Comparison of ENCODE assay signal across 8 mouse cellular contexts in genomic region chr9:20972141-20972992, GRCm38 (mm10). TPM values are rescaled to one million over a fixed set of nuclear protein-coding genes. Genes with fewer than 3 reads are reported as not detected.
A peak's percentile ranks its signal among the peaks of the same experiment; 100 is the strongest.
DNase-seq lines count a peak whose midpoint lies in the region; ATAC-seq and TF ChIP-seq lines count a peak whose summit lies in the region.

No protein-coding gene starts in this region.

- H3K4me3 ChIP-seq in lung, adult 2 months (replicated peaks; ENCODE audit: extremely low read depth, low read depth, low read length), result peak overlapping the region; percentile 21
- no peak overlapping the region for H3K4me3 ChIP-seq in forebrain, embryonic 11.5 days (ENCODE audit: low read depth, low read length)
- H3K4me3 ChIP-seq in heart, embryonic 13.5 days, result peak overlapping the region; percentile 26
- 0 out of 2 replicates have a peak overlapping the region, but pooled peaks have one; percentile 1 for H3K4me3 ChIP-seq in kidney, postnatal 0 days (replicated peaks; ENCODE audit: low read depth, low read length)
- peak overlapping the region; percentile 83 for H3K4me3 ChIP-seq in limb, embryonic 13.5 days
- no peak overlapping the region for H3K4me3 ChIP-seq in neural tube, embryonic 15.5 days (replicated peaks)
- no peak overlapping the region for H3K4me3 ChIP-seq in thymus, adult 2 months (ENCODE audit: control insufficient read depth, insufficient read depth, low read length)

- peak; percentile 51 for DNase-seq in lung, adult 2 months
- DNase-seq in lung, postnatal 25 days (ENCODE audit: low spot score), result no peak
- peak; percentile 53 for DNase-seq in forebrain, embryonic 11.5 days (ENCODE audit: low spot score)
- DNase-seq in kidney, postnatal 0 days (ENCODE audit: low spot score), result peak; percentile 81
- no peak for DNase-seq in thymus, adult 2 months

- no peaks in the 10 kb centered on the region for H3K9me3 ChIP-seq in forebrain, embryonic 11.5 days (ENCODE audit: control insufficient read depth, low read length)
- no peaks in the 10 kb centered on the region for H3K9me3 ChIP-seq in heart, embryonic 13.5 days
- H3K9me3 ChIP-seq in kidney, postnatal 0 days (replicated peaks; ENCODE audit: low read length), result no peaks in the 10 kb centered on the region
- H3K9me3 ChIP-seq in limb, embryonic 13.5 days, result no peaks in the 10 kb centered on the region
- no peaks in the 10 kb centered on the region for H3K9me3 ChIP-seq in neural tube, embryonic 15.5 days (replicated peaks)

- H3K27me3 ChIP-seq in forebrain, embryonic 11.5 days (ENCODE audit: control insufficient read depth, insufficient read depth, low read length), result no peaks in the 10 kb centered on the region
- no peaks in the 10 kb centered on the region for H3K27me3 ChIP-seq in heart, embryonic 13.5 days (replicated peaks)
- no peaks in the 10 kb centered on the region for H3K27me3 ChIP-seq in kidney, postnatal 0 days (ENCODE audit: insufficient read depth, low read length)
- no peaks in the 10 kb centered on the region for H3K27me3 ChIP-seq in limb, embryonic 13.5 days
- H3K27me3 ChIP-seq in neural tube, embryonic 15.5 days (replicated peaks), result no peaks in the 10 kb centered on the region
- no peaks in the 10 kb centered on the region for H3K27me3 ChIP-seq in thymus, adult 2 months (ENCODE audit: control insufficient read depth, insufficient read depth, low read length)

- ATAC-seq in forebrain, embryonic 11.5 days (replicated peaks; ENCODE audit: low FRiP score), result no peak
- no peak for ATAC-seq in heart, embryonic 13.5 days (ENCODE audit: extremely low read depth, insufficient number of reproducible peaks, low FRiP score, low TSS enrichment)
- peak; percentile 30 for ATAC-seq in kidney, postnatal 0 days (replicated peaks; ENCODE audit: low FRiP score, low read depth)
- ATAC-seq in limb, embryonic 13.5 days (ENCODE audit: low FRiP score, low read depth), result peak; percentile 66
- ATAC-seq in neural tube, embryonic 15.5 days (ENCODE audit: low FRiP score), result peak; percentile 3; the same call in 1 of the 2 replicates

- no peak for TF ChIP-seq POLR2A in lung, adult 2 months (IDR thresholded peaks at IDR 0.05; ENCODE audit: borderline replicate concordance, extremely low read depth, low read depth, low read length)
- TF ChIP-seq POLR2A in thymus, adult 2 months (IDR thresholded peaks at IDR 0.05; ENCODE audit: control insufficient read depth, extremely low read depth, insufficient read depth, low read length, poor library complexity), result no peak

- H3K4me2 ChIP-seq in forebrain, embryonic 11.5 days (ENCODE audit: low read depth, low read length, severe bottlenecking), result peak overlapping the region; percentile 15; the same call in 1 of the 2 replicates
- peak overlapping the region; percentile 76 for H3K4me2 ChIP-seq in heart, embryonic 13.5 days
- peak overlapping the region; percentile 85 for H3K4me2 ChIP-seq in kidney, postnatal 0 days (ENCODE audit: low read length)
- peak overlapping the region; percentile 95 for H3K4me2 ChIP-seq in limb, embryonic 13.5 days (replicated peaks)
- H3K4me2 ChIP-seq in neural tube, embryonic 15.5 days, result peak overlapping the region; percentile 99

- no peak for TF ChIP-seq CTCF in lung, adult 2 months (IDR thresholded peaks at IDR 0.05; ENCODE audit: insufficient read depth, low read length)
- no peak for TF ChIP-seq CTCF in kidney, postnatal 0 days (IDR thresholded peaks at IDR 0.05; ENCODE audit: low read depth)
- no peak for TF ChIP-seq CTCF in thymus, adult 2 months (IDR thresholded peaks at IDR 0.05; ENCODE audit: borderline replicate concordance, control insufficient read depth, extremely low read depth, insufficient read depth, low read length, poor library complexity)

- H3K27ac ChIP-seq in forebrain, embryonic 11.5 days (ENCODE audit: low read depth, low read length), result peak overlapping the region; percentile 19; the same call in 1 of the 2 replicates
- peak overlapping the region; percentile 76 for H3K27ac ChIP-seq in heart, embryonic 13.5 days (replicated peaks)
- peak overlapping the region; percentile 92 for H3K27ac ChIP-seq in kidney, postnatal 0 days
- H3K27ac ChIP-seq in limb, embryonic 13.5 days, result peak overlapping the region; percentile 96
- H3K27ac ChIP-seq in neural tube, embryonic 15.5 days (replicated peaks), result peak overlapping the region; percentile 45
- H3K27ac ChIP-seq in thymus, adult 2 months (ENCODE audit: control insufficient read depth, insufficient read depth, low read length), result no peak overlapping the region

- peaks cover 21% of the 10 kb centered on the region for H3K4me1 ChIP-seq in lung, adult 2 months (ENCODE audit: control insufficient read depth, insufficient read depth, low read length)
- peaks cover 7% of the 10 kb centered on the region; the same call in 1 of the 2 replicates for H3K4me1 ChIP-seq in forebrain, embryonic 11.5 days (replicated peaks; ENCODE audit: control insufficient read depth, insufficient read depth, low read length)
- peaks cover 47% of the 10 kb centered on the region for H3K4me1 ChIP-seq in heart, embryonic 13.5 days
- peaks cover 32% of the 10 kb centered on the region for H3K4me1 ChIP-seq in kidney, postnatal 0 days (replicated peaks; ENCODE audit: insufficient read depth, low read length)
- peaks cover 60% of the 10 kb centered on the region for H3K4me1 ChIP-seq in limb, embryonic 13.5 days
- H3K4me1 ChIP-seq in neural tube, embryonic 15.5 days, result peaks cover 46% of the 10 kb centered on the region
- peaks cover 11% of the 10 kb centered on the region for H3K4me1 ChIP-seq in thymus, adult 2 months (replicated peaks; ENCODE audit: control insufficient read depth, insufficient read depth, low read length)

- H3K36me3 ChIP-seq in forebrain, embryonic 11.5 days (ENCODE audit: control insufficient read depth, insufficient read depth, low read length), result peaks cover 2% of the 10 kb centered on the region; the same call in 1 of the 2 replicates
- peaks cover 36% of the 10 kb centered on the region for H3K36me3 ChIP-seq in heart, embryonic 13.5 days
- peaks cover 14% of the 10 kb centered on the region for H3K36me3 ChIP-seq in kidney, postnatal 0 days (ENCODE audit: insufficient read depth, low read length)
- peaks cover 34% of the 10 kb centered on the region for H3K36me3 ChIP-seq in limb, embryonic 13.5 days
- H3K36me3 ChIP-seq in neural tube, embryonic 15.5 days, result peaks cover 5% of the 10 kb centered on the region; the same call in 1 of the 2 replicates
- H3K36me3 ChIP-seq in thymus, adult 2 months (ENCODE audit: control insufficient read depth, insufficient read depth, low read length), result no peaks in the 10 kb centered on the region

- H3K9ac ChIP-seq in forebrain, embryonic 11.5 days (ENCODE audit: low read length), result peak overlapping the region; percentile 46
- peak overlapping the region; percentile 73 for H3K9ac ChIP-seq in heart, embryonic 13.5 days
- H3K9ac ChIP-seq in kidney, postnatal 0 days (ENCODE audit: low read depth, low read length), result peak overlapping the region; percentile 47
- H3K9ac ChIP-seq in limb, embryonic 13.5 days, result peak overlapping the region; percentile 69
- H3K9ac ChIP-seq in neural tube, embryonic 15.5 days (replicated peaks), result no peak overlapping the region; the same call in 1 of the 2 replicates

- 42% methylated on average over 28 of the region's 28 CpGs for WGBS in lung, adult 2 months
- WGBS in forebrain, embryonic 11.5 days, result 38% methylated on average over 28 of the region's 28 CpGs
- WGBS in heart, embryonic 13.5 days, result 44% methylated on average over 28 of the region's 28 CpGs
- 17% methylated on average over 28 of the region's 28 CpGs for WGBS in kidney, postnatal 0 days
- 15% methylated on average over 28 of the region's 28 CpGs for WGBS in limb, embryonic 13.5 days
- 39% methylated on average over 28 of the region's 28 CpGs for WGBS in neural tube, embryonic 15.5 days
- WGBS in thymus, adult 2 months, result 90% methylated on average over 28 of the region's 28 CpGs

RNA-seq across cellular contexts. Expression of gene S1pr2, which starts 4.2 kb away (rescaled TPM):
- polyA plus RNA-seq in lung, adult 2 months (2012; rRNA removed), result 24.2 and 32.1 TPM in 2 replicates
- 22.1 TPM in 2 replicates for polyA plus RNA-seq in forebrain, embryonic 11.5 days (2014; fragmentation: Nextera tagmentation; extraction: Ambion mirVana)
- 19.4 and 21.9 TPM in 2 replicates for polyA plus RNA-seq in heart, embryonic 13.5 days (2015; fragmentation: Nextera tagmentation; extraction: Ambion mirVana)
- 21.3 and 23.3 TPM in 2 replicates for polyA plus RNA-seq in kidney, postnatal 0 days (2015; fragmentation: Nextera tagmentation; extraction: Ambion mirVana)
- polyA plus RNA-seq in limb, embryonic 13.5 days (2015; fragmentation: Nextera tagmentation; extraction: Ambion mirVana), result 60.3 and 66.9 TPM in 2 replicates
- polyA plus RNA-seq in neural tube, embryonic 15.5 days (2015; fragmentation: Nextera tagmentation; extraction: Ambion mirVana), result 8.8 and 17.9 TPM in 2 replicates
- polyA plus RNA-seq in thymus, adult 2 months (2012; rRNA removed), result 11.0 and 11.2 TPM in 2 replicates

RNA-seq across cellular contexts. Expression of gene Dnmt1, which starts 12.7 kb away (rescaled TPM):
- 20.5 and 22.8 TPM in 2 replicates for polyA plus RNA-seq in lung, adult 2 months (2012; rRNA removed)
- polyA plus RNA-seq in forebrain, embryonic 11.5 days (2014; fragmentation: Nextera tagmentation; extraction: Ambion mirVana), result 93.4 and 94.8 TPM in 2 replicates
- 58.7 and 59.8 TPM in 2 replicates for polyA plus RNA-seq in heart, embryonic 13.5 days (2015; fragmentation: Nextera tagmentation; extraction: Ambion mirVana)
- 34.1 and 43.1 TPM in 2 replicates for polyA plus RNA-seq in kidney, postnatal 0 days (2015; fragmentation: Nextera tagmentation; extraction: Ambion mirVana)
- polyA plus RNA-seq in limb, embryonic 13.5 days (2015; fragmentation: Nextera tagmentation; extraction: Ambion mirVana), result 97.6 and 104 TPM in 2 replicates
- 51.6 and 60.8 TPM in 2 replicates for polyA plus RNA-seq in neural tube, embryonic 15.5 days (2015; fragmentation: Nextera tagmentation; extraction: Ambion mirVana)
- polyA plus RNA-seq in thymus, adult 2 months (2012; rRNA removed), result 142 and 194 TPM in 2 replicates

RNA-seq across cellular contexts. Expression of gene Mrpl4, which starts 30.2 kb away (rescaled TPM):
- polyA plus RNA-seq in lung, adult 2 months (2012; rRNA removed), result 113 and 130 TPM in 2 replicates
- polyA plus RNA-seq in forebrain, embryonic 11.5 days (2014; fragmentation: Nextera tagmentation; extraction: Ambion mirVana), result 119 and 130 TPM in 2 replicates
- 124 and 139 TPM in 2 replicates for polyA plus RNA-seq in heart, embryonic 13.5 days (2015; fragmentation: Nextera tagmentation; extraction: Ambion mirVana)
- 155 and 158 TPM in 2 replicates for polyA plus RNA-seq in kidney, postnatal 0 days (2015; fragmentation: Nextera tagmentation; extraction: Ambion mirVana)
- polyA plus RNA-seq in limb, embryonic 13.5 days (2015; fragmentation: Nextera tagmentation; extraction: Ambion mirVana), result 131 and 133 TPM in 2 replicates
- 114 and 123 TPM in 2 replicates for polyA plus RNA-seq in neural tube, embryonic 15.5 days (2015; fragmentation: Nextera tagmentation; extraction: Ambion mirVana)
- polyA plus RNA-seq in thymus, adult 2 months (2012; rRNA removed), result 125 and 140 TPM in 2 replicates

RNA-seq across cellular contexts. Expression of gene Icam1, which starts 43.4 kb away (rescaled TPM):
- 332 and 372 TPM in 2 replicates for polyA plus RNA-seq in lung, adult 2 months (2012; rRNA removed)
- polyA plus RNA-seq in forebrain, embryonic 11.5 days (2014; fragmentation: Nextera tagmentation; extraction: Ambion mirVana), result 4.2 and 4.8 TPM in 2 replicates
- 11.6 and 11.9 TPM in 2 replicates for polyA plus RNA-seq in heart, embryonic 13.5 days (2015; fragmentation: Nextera tagmentation; extraction: Ambion mirVana)
- polyA plus RNA-seq in kidney, postnatal 0 days (2015; fragmentation: Nextera tagmentation; extraction: Ambion mirVana), result 12.3 and 13.4 TPM in 2 replicates
- polyA plus RNA-seq in limb, embryonic 13.5 days (2015; fragmentation: Nextera tagmentation; extraction: Ambion mirVana), result 12.3 and 13.9 TPM in 2 replicates
- 4.2 and 16.9 TPM in 2 replicates for polyA plus RNA-seq in neural tube, embryonic 15.5 days (2015; fragmentation: Nextera tagmentation; extraction: Ambion mirVana)
- polyA plus RNA-seq in thymus, adult 2 months (2012; rRNA removed), result 78.1 and 90.8 TPM in 2 replicates

RNA-seq across cellular contexts. Expression of gene Icam4, which starts 56.8 kb away (rescaled TPM):
- polyA plus RNA-seq in lung, adult 2 months (2012; rRNA removed), result 1.8 and 1.9 TPM in 2 replicates
- polyA plus RNA-seq in forebrain, embryonic 11.5 days (2014; fragmentation: Nextera tagmentation; extraction: Ambion mirVana), result 5.8 and 6.2 TPM in 2 replicates
- 3.1 and 8.3 TPM in 2 replicates for polyA plus RNA-seq in heart, embryonic 13.5 days (2015; fragmentation: Nextera tagmentation; extraction: Ambion mirVana)
- polyA plus RNA-seq in kidney, postnatal 0 days (2015; fragmentation: Nextera tagmentation; extraction: Ambion mirVana), result 0.26 and 0.50 TPM in 2 replicates
- 0.62 and 2.2 TPM in 2 replicates for polyA plus RNA-seq in limb, embryonic 13.5 days (2015; fragmentation: Nextera tagmentation; extraction: Ambion mirVana)
- 0.54 TPM in 1 of 2 replicates, not detected in the other for polyA plus RNA-seq in neural tube, embryonic 15.5 days (2015; fragmentation: Nextera tagmentation; extraction: Ambion mirVana)
- polyA plus RNA-seq in thymus, adult 2 months (2012; rRNA removed), result 0.26 and 0.71 TPM in 2 replicates

Comparison
In these comparisons a context has a peak if more than half of its experiments do, and no peak if none do; other contexts are left out.
1. DNase-seq: peak in lung, adult 2 months (single experiment), forebrain, embryonic 11.5 days (single experiment) and kidney, postnatal 0 days (single experiment); none in lung, postnatal 25 days (single experiment) and thymus, adult 2 months (single experiment).
2. H3K4me3 ChIP-seq: peak in lung, adult 2 months (single experiment), heart, embryonic 13.5 days (single experiment), kidney, postnatal 0 days (single experiment) and limb, embryonic 13.5 days (single experiment); none in forebrain, embryonic 11.5 days (single experiment), neural tube, embryonic 15.5 days (single experiment) and thymus, adult 2 months (single experiment).
3. ATAC-seq: peak in kidney, postnatal 0 days (single experiment), limb, embryonic 13.5 days (single experiment) and neural tube, embryonic 15.5 days (single experiment); none in forebrain, embryonic 11.5 days (single experiment) and heart, embryonic 13.5 days (single experiment).
4. H3K4me2 ChIP-seq: peak in every context shown above with its lines; median percentile 99 in neural tube, embryonic 15.5 days; 95 in limb, embryonic 13.5 days; 85 in kidney, postnatal 0 days; 76 in heart, embryonic 13.5 days; 15 in forebrain, embryonic 11.5 days.